Mouse (Mus musculus): ENCODE data around the gene Mdm1. TPM values are rescaled to one million over a fixed set of nuclear protein-coding genes. Genes with fewer than 3 reads are reported as not detected.

Gene Mdm1
- polyA plus RNA-seq (2012; rRNA removed) = 23.3 and 34.8 TPM in 2 replicates

GRCm38 (mm10) chr10:118141018-118141883 lies at the start of gene Mdm1:
Mdm1 (plus strand) TSS chr10:118141811.
- Histone ChIP-seq H3K27me3 (ENCODE audit: control insufficient read depth, insufficient read depth, low read length) (no peaks in the 10 kb centered on the region), H3K4me3 (ENCODE audit: control insufficient read depth, insufficient read depth, low read length) (peak within 1 kb of the TSS; percentile 56), H3K27ac (ENCODE audit: control insufficient read depth, insufficient read depth, low read length) (no peak within 1 kb of the TSS; the same call in 1 of the 2 replicates), H3K4me1 (replicated peaks; ENCODE audit: control insufficient read depth, insufficient read depth, low read length) (peaks cover 4% of the 10 kb centered on the region; the same call in 1 of the 2 replicates), H3K36me3 (ENCODE audit: control insufficient read depth, insufficient read depth, low read length) (no peaks in the 10 kb centered on the region)
- TF ChIP-seq POLR2A (IDR thresholded peaks at IDR 0.05; ENCODE audit: control insufficient read depth, extremely low read depth, insufficient read depth, low read length, poor library complexity) = peak; percentile 87
- peak; percentile 72; the same call in 1 of the 2 replicates for TF ChIP-seq CTCF (IDR thresholded peaks at IDR 0.05; ENCODE audit: borderline replicate concordance, control insufficient read depth, extremely low read depth, insufficient read depth, low read length, poor library complexity)
- WGBS = 5% methylated on average over 47 of the region's 47 CpGs
- peak; percentile 100 for DNase-seq

GRCm38 (mm10) chr10:118092745-118093144 lies 48.9 kb upstream of the Mdm1 start:
- 94% methylated on average over 6 of the region's 6 CpGs for WGBS
- H3K4me3 ChIP-seq (ENCODE audit: control insufficient read depth, insufficient read depth, low read length) = no peak overlapping the region
- no peaks in the 10 kb centered on the region for H3K27me3 ChIP-seq (ENCODE audit: control insufficient read depth, insufficient read depth, low read length)
- no peaks in the 10 kb centered on the region for H3K36me3 ChIP-seq (ENCODE audit: control insufficient read depth, insufficient read depth, low read length)
- no peak for DNase-seq
- H3K4me1 ChIP-seq (replicated peaks; ENCODE audit: control insufficient read depth, insufficient read depth, low read length) = peaks cover 55% of the 10 kb centered on the region
- TF ChIP-seq CTCF (IDR thresholded peaks at IDR 0.05; ENCODE audit: borderline replicate concordance, control insufficient read depth, extremely low read depth, insufficient read depth, low read length, poor library complexity) (no peak), POLR2A (IDR thresholded peaks at IDR 0.05; ENCODE audit: control insufficient read depth, extremely low read depth, insufficient read depth, low read length, poor library complexity) (no peak)
- no peak overlapping the region for H3K27ac ChIP-seq (ENCODE audit: control insufficient read depth, insufficient read depth, low read length)

- TF ChIP-seq CTCF (IDR thresholded peaks at IDR 0.05; ENCODE audit: borderline replicate concordance, control insufficient read depth, extremely low read depth, insufficient read depth, low read length, poor library complexity) (no peak), POLR2A (IDR thresholded peaks at IDR 0.05; ENCODE audit: control insufficient read depth, extremely low read depth, insufficient read depth, low read length, poor library complexity) (no peak)
- no peaks in the 10 kb centered on the region for H3K36me3 ChIP-seq (ENCODE audit: control insufficient read depth, insufficient read depth, low read length)
- DNase-seq = no peak
- WGBS = 29% methylated on average over 9 of the region's 9 CpGs
- no peak overlapping the region for H3K4me3 ChIP-seq (ENCODE audit: control insufficient read depth, insufficient read depth, low read length)
- peaks cover 48% of the 10 kb centered on the region for H3K4me1 ChIP-seq (replicated peaks; ENCODE audit: control insufficient read depth, insufficient read depth, low read length)
- no peaks in the 10 kb centered on the region for H3K27me3 ChIP-seq (ENCODE audit: control insufficient read depth, insufficient read depth, low read length)
- peak overlapping the region; percentile 24; the same call in 1 of the 2 replicates for H3K27ac ChIP-seq (ENCODE audit: control insufficient read depth, insufficient read depth, low read length)
These were observed 47.9 kb upstream of the Mdm1 start for GRCm38 (mm10) chr10:118093728-118094127.

- H3K27ac ChIP-seq (ENCODE audit: control insufficient read depth, insufficient read depth, low read length) = no peak overlapping the region
- 68% methylated on average over 4 of the region's 4 CpGs for WGBS
- no peak overlapping the region for H3K4me3 ChIP-seq (ENCODE audit: control insufficient read depth, insufficient read depth, low read length)
- H3K36me3 ChIP-seq (ENCODE audit: control insufficient read depth, insufficient read depth, low read length) = no peaks in the 10 kb centered on the region
- DNase-seq = no peak
- H3K4me1 ChIP-seq (replicated peaks; ENCODE audit: control insufficient read depth, insufficient read depth, low read length) = peaks cover 48% of the 10 kb centered on the region
- H3K27me3 ChIP-seq (ENCODE audit: control insufficient read depth, insufficient read depth, low read length) = no peaks in the 10 kb centered on the region
- TF ChIP-seq POLR2A (IDR thresholded peaks at IDR 0.05; ENCODE audit: control insufficient read depth, extremely low read depth, insufficient read depth, low read length, poor library complexity) = no peak
- no peak for TF ChIP-seq CTCF (IDR thresholded peaks at IDR 0.05; ENCODE audit: borderline replicate concordance, control insufficient read depth, extremely low read depth, insufficient read depth, low read length, poor library complexity)
These were observed 46.8 kb upstream of the Mdm1 start for GRCm38 (mm10) chr10:118094853-118095252.

- WGBS = 79% methylated on average over 6 of the region's 6 CpGs
- Histone ChIP-seq H3K27ac (ENCODE audit: control insufficient read depth, insufficient read depth, low read length) (peak overlapping the region; percentile 24; the same call in 1 of the 2 replicates), H3K4me3 (ENCODE audit: control insufficient read depth, insufficient read depth, low read length) (no peak overlapping the region), H3K27me3 (ENCODE audit: control insufficient read depth, insufficient read depth, low read length) (no peaks in the 10 kb centered on the region), H3K36me3 (ENCODE audit: control insufficient read depth, insufficient read depth, low read length) (no peaks in the 10 kb centered on the region), H3K4me1 (replicated peaks; ENCODE audit: control insufficient read depth, insufficient read depth, low read length) (peaks cover 46% of the 10 kb centered on the region)
- TF ChIP-seq CTCF (IDR thresholded peaks at IDR 0.05; ENCODE audit: borderline replicate concordance, control insufficient read depth, extremely low read depth, insufficient read depth, low read length, poor library complexity) = no peak
- TF ChIP-seq POLR2A (IDR thresholded peaks at IDR 0.05; ENCODE audit: control insufficient read depth, extremely low read depth, insufficient read depth, low read length, poor library complexity) = no peak
- DNase-seq = no peak
These were observed 45.4 kb upstream of the Mdm1 start for GRCm38 (mm10) chr10:118096223-118096622.

GRCm38 (mm10) chr10:118097898-118098297 lies 43.7 kb upstream of the Mdm1 start:
- H3K27me3 ChIP-seq (ENCODE audit: control insufficient read depth, insufficient read depth, low read length) = no peaks in the 10 kb centered on the region
- no peak overlapping the region for H3K4me3 ChIP-seq (ENCODE audit: control insufficient read depth, insufficient read depth, low read length)
- H3K4me1 ChIP-seq (replicated peaks; ENCODE audit: control insufficient read depth, insufficient read depth, low read length) = peaks cover 35% of the 10 kb centered on the region
- 84% methylated on average over 3 of the region's 3 CpGs for WGBS
- H3K27ac ChIP-seq (ENCODE audit: control insufficient read depth, insufficient read depth, low read length) = no peak overlapping the region
- DNase-seq = no peak
- H3K36me3 ChIP-seq (ENCODE audit: control insufficient read depth, insufficient read depth, low read length) = no peaks in the 10 kb centered on the region
- TF ChIP-seq CTCF (IDR thresholded peaks at IDR 0.05; ENCODE audit: borderline replicate concordance, control insufficient read depth, extremely low read depth, insufficient read depth, low read length, poor library complexity) (no peak), POLR2A (IDR thresholded peaks at IDR 0.05; ENCODE audit: control insufficient read depth, extremely low read depth, insufficient read depth, low read length, poor library complexity) (no peak)

Data from thymus, adult 2 months (tissue).